Mouse (Mus musculus): ENCODE measurements around the gene Arf5.

- TF ChIP-seq CTCF (IDR thresholded peaks at IDR 0.05; ENCODE audit: low read depth, low read length) (no peak), POLR2A (IDR thresholded peaks at IDR 0.05; ENCODE audit: borderline replicate concordance, low read depth, low read length) (no peak)
These were observed 1.8 kb upstream of the Arf5 start for GRCm38 (mm10) chr6:28421469-28422000.

All from bone marrow macrophage, adult 2 months (primary cell).